In genomic region chr11:113930112-113930511, GRCm38 (mm10) we compare ENCODE assay signal across 24 mouse cellular contexts.
DNase-seq lines count a peak whose midpoint lies in the region; ATAC-seq and TF ChIP-seq lines count a peak whose summit lies in the region.
"Had no signal": no experiment of that assay in that cellular context is flagged by ENCODE, and none has a peak within 500 bp of the region (broad histone marks: within the 10 kb centered on the region; RNA-seq: fewer than 3 reads in every experiment).

No protein-coding gene starts in this region.

- no peak for TF ChIP-seq CTCF in left cerebral cortex, adult 2 months (IDR thresholded peaks at IDR 0.05)

- intact Hi-C loops in left cerebral cortex, postnatal 4 days (cut with DNase I) = no loop called here
- intact Hi-C loops in left cerebral cortex, adult 2 months (cut with DNase I) = no loop called here

- ATAC-seq in neural tube, embryonic 12.5 days (ENCODE audit: low FRiP score, low read depth) = peak; percentile 70
- no peak for ATAC-seq in neural tube, embryonic 15.5 days (ENCODE audit: low FRiP score)
- ATAC-seq: activated CD4-positive, CD25-positive, alpha-beta regulatory T cell, adult 4 months; forebrain, embryonic 14.5 days; forebrain, postnatal 0 days had no signal

- H3K4me2 ChIP-seq in neural tube, embryonic 12.5 days (replicated peaks) = no peak overlapping the region
- H3K4me2 ChIP-seq in neural tube, embryonic 15.5 days = no peak overlapping the region
- H3K4me2 ChIP-seq: embryonic facial prominence, embryonic 12.5 days; embryonic facial prominence, embryonic 15.5 days; heart, embryonic 12.5 days; heart, embryonic 15.5 days had no signal

- no peaks in the 10 kb centered on the region for H3K36me3 ChIP-seq in neural tube, embryonic 12.5 days
- no peaks in the 10 kb centered on the region for H3K36me3 ChIP-seq in neural tube, embryonic 15.5 days
- H3K36me3 ChIP-seq: embryonic facial prominence, embryonic 12.5 days; embryonic facial prominence, embryonic 15.5 days; heart, embryonic 12.5 days; heart, embryonic 15.5 days had no signal

- H3K9me3 ChIP-seq in neural tube, embryonic 12.5 days = no peaks in the 10 kb centered on the region
- no peaks in the 10 kb centered on the region for H3K9me3 ChIP-seq in neural tube, embryonic 15.5 days (replicated peaks)
- H3K9me3 ChIP-seq: embryonic facial prominence, embryonic 12.5 days; embryonic facial prominence, embryonic 15.5 days; heart, embryonic 12.5 days; heart, embryonic 15.5 days had no signal

- no peaks in the 10 kb centered on the region for H3K27me3 ChIP-seq in neural tube, embryonic 12.5 days (replicated peaks)
- H3K27me3 ChIP-seq in neural tube, embryonic 15.5 days (replicated peaks) = no peaks in the 10 kb centered on the region
- H3K27me3 ChIP-seq: embryonic facial prominence, embryonic 12.5 days; embryonic facial prominence, embryonic 15.5 days; heart, embryonic 12.5 days; heart, embryonic 15.5 days had no signal

- no peak overlapping the region for H3K27ac ChIP-seq in left cerebral cortex, adult 2 months
- no peak overlapping the region for H3K27ac ChIP-seq in neural tube, embryonic 12.5 days
- no peak overlapping the region for H3K27ac ChIP-seq in neural tube, embryonic 15.5 days (replicated peaks)
- H3K27ac ChIP-seq: embryonic facial prominence, embryonic 12.5 days; embryonic facial prominence, embryonic 15.5 days; gastrocnemius, adult 2 months; heart, embryonic 15.5 days had no signal

- peaks cover 46% of the 10 kb centered on the region for H3K4me1 ChIP-seq in neural tube, embryonic 12.5 days
- H3K4me1 ChIP-seq in neural tube, embryonic 15.5 days = peaks cover 37% of the 10 kb centered on the region
- H3K4me1 ChIP-seq: heart, embryonic 15.5 days had no signal

- peak; percentile 9 for DNase-seq in embryo, embryonic 11 days
- DNase-seq in embryo, embryonic 10.5 days (ENCODE audit: low spot score) = no peak
- peak; percentile 33 for DNase-seq in left cerebral cortex, postnatal 4 days
- DNase-seq in left cerebral cortex, adult 2 months (ENCODE audit: extremely low spot score in 1 of 2, low spot score in 2 of 2) = no peak
- DNase-seq in right cerebral cortex, postnatal 25 days = no peak
- DNase-seq: adrenal gland, adult 8-10 months; adrenal gland, postnatal 25 days; cerebellum, adult 11-12 months; cerebellum, adult 8-10 months; cerebellum, postnatal 36 days; forebrain, postnatal 0 days; gastrocnemius, adult 2 months; gastrocnemius, postnatal 14 days; heart, adult 11 months; heart, postnatal 10 days; heart, postnatal 4 days had no signal

- 58% methylated on average over 11 of the region's 11 CpGs for WGBS in neural tube, embryonic 12.5 days
- WGBS in neural tube, embryonic 15.5 days = 36% methylated on average over 11 of the region's 11 CpGs

- H3K9ac ChIP-seq in neural tube, embryonic 12.5 days = no peak overlapping the region
- H3K9ac ChIP-seq in neural tube, embryonic 15.5 days (replicated peaks) = no peak overlapping the region
- H3K9ac ChIP-seq: embryonic facial prominence, embryonic 12.5 days; embryonic facial prominence, embryonic 15.5 days; forebrain, postnatal 0 days; heart, embryonic 12.5 days; heart, embryonic 15.5 days had no signal

- H3K4me3 ChIP-seq in left cerebral cortex, adult 2 months = no peak overlapping the region
- no peak overlapping the region for H3K4me3 ChIP-seq in neural tube, embryonic 12.5 days
- H3K4me3 ChIP-seq in neural tube, embryonic 15.5 days (replicated peaks) = no peak overlapping the region
- H3K4me3 ChIP-seq: embryonic facial prominence, embryonic 12.5 days; embryonic facial prominence, embryonic 15.5 days; gastrocnemius, adult 2 months; heart, embryonic 12.5 days; heart, embryonic 15.5 days had no signal

Comparison
In these comparisons a context has a peak if more than half of its experiments do, and no peak if none do; other contexts are left out.
1. DNase-seq: peak in embryo, embryonic 11 days (single experiment) and left cerebral cortex, postnatal 4 days (single experiment); none in embryo, embryonic 10.5 days (single experiment), left cerebral cortex, adult 2 months (0 of 2) and right cerebral cortex, postnatal 25 days (single experiment).